Mouse (Mus musculus): ENCODE measurements around the gene Gm20388.

- TF ChIP-seq CTCF (IDR thresholded peaks at IDR 0.05; ENCODE audit: low read depth, low read length), result no peak
- TF ChIP-seq POLR2A (IDR thresholded peaks at IDR 0.05; ENCODE audit: insufficient read depth, low read length), result no peak
- no peak for TF ChIP-seq EP300 (IDR thresholded peaks at IDR 0.05; ENCODE audit: insufficient read depth, low read depth, low read length)
Observed at GRCm38 (mm10) chr8:121877828-121878480, 1967.3 kb downstream of the Gm20388 start.

All from ES-Bruce4 (cell line).